Mouse (Mus musculus): ENCODE data around the gene Ppp1r2. TPM values are rescaled to one million over a fixed set of nuclear protein-coding genes. Genes with fewer than 3 reads are reported as not detected.
"Not testable (repeated sequence)": the region's sequence is repeated elsewhere in the genome, so short reads cannot be mapped to it uniquely, and the experiment has no call there.

Ppp1r2 gene
- 100 to 1,000 TPM; 108 to 126 (median 124) TPM for total RNA-seq (2022)

DNA sequence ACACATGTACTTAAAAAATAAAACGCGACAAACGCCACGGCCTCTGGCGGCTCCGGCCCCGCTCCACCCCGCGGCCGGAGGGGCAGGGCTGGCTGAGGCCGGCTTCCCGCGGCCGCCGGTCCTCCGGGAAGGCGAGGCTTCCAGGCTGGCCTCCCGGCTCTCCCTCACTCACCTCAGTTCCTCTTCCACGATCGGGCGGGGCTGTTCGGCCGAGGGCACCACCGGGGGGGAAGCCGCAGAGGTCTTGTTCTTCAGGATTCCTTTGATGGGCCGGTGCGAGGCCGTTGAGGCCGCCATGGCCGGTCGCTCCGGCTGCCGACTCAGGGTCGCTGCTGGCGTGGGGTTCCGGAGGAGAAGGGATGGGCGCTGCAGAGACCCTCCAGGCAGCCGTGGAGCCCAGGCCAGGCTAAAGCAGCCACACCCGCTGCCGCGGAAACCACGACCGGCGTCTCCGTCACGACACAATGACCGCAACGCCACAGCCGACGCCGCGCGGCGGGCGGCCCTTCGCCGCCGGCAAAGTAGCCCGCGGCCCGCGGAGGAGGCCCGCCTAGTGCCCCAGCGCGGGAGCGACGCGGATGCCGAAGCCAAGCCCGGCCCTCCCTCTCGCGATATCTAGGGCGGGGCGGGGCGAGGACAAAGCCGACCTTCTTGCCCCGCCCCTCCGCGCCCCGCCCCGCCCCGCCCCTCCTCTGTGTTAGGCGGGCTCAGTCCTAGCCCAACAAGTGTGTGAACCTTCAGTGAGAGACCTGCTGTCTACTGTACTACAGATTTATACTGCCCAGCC is at the start of gene Ppp1r2:
TSS of gene Ppp1r2 (minus strand) at position 604 of the 787 bp plus-strand sequence.
- DNase-seq (ENCODE audit: low spot score in 2 of 2): peak; percentile 76 to 77

DNA sequence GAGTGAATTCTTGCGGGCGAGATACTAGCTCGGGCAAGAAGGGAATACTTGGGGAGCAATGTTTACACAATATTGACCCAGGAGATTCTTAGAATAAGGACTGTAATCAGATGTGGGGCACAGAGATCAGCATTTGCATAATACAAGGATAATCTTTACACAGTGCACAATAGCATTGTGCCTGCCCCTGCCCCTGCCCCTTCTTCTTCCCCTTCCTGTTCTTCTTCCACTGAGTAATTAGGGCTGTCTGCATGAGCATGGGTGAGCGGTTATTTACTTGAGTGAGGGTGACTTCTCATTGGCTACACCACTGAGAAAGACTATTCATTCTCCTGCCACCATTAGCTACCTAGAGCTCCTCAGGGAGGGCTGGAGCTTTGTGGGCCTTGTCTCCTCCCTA is 46.4 kb upstream of the Ppp1r2 start:
- no peak for DNase-seq (ENCODE audit: low spot score in 2 of 2)

DNA sequence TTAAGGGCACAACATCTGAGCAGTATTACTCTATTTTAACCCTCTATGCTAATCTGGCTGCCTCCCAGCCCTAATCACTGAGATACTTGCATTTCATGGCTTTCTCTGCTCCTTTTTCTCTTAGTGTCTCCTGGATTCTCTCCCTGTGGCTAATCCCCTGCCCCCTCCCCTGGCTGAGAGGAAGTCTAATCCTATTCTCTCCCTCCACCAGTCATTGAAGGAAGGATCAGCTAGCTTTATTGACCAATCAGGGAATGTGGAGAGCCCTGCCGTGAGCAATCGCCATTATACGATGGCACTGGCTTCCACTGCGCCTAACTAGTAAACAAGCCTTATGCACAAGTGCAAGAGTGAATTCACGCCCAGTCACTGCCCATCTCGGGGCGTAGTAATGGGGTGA is 45.9 kb upstream of the Ppp1r2 start:
- DNase-seq (ENCODE audit: low spot score in 2 of 2): no peak

DNA sequence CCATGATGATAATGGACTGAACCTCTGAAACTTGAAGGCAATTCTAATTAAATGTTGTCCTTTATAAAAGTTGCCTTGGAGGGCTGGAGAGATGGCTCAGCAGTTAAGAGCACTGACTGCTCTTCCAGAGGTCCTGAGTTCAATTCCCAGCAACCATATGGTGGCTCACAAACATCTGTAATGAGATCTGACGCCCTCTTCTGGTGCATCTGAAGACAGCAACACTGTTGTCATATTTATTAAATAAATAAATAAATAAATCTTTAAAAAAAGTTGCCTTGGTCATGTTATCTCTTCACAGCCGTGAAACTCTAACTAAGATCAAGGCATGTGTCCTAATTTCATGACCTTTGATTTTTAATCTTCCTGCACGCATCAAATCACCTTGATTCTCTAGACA is 44.6 kb upstream of the Ppp1r2 start:
- not testable (repeated sequence) for DNase-seq (ENCODE audit: low spot score in 2 of 2)

DNA sequence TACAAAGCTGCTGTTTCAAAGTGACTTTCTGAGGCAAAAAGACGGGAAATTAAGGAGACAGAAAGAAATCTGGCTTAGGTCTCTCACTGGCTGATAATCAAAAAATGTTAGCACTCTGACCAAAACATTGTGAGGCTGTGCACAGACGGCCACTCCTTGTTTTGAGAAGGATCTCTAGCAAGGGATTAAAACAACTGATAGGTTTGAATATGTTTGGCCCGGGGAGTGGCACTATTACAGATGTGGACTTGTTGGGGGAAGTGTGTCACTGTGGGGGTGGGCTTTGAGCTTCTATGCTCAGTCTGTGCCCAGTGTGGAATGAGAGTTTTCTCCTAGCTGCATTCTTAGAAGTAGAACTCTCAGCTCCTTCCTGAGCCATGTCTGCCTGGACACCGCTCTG is 44.2 kb upstream of the Ppp1r2 start:
- DNase-seq (ENCODE audit: low spot score in 2 of 2): no peak

DNA sequence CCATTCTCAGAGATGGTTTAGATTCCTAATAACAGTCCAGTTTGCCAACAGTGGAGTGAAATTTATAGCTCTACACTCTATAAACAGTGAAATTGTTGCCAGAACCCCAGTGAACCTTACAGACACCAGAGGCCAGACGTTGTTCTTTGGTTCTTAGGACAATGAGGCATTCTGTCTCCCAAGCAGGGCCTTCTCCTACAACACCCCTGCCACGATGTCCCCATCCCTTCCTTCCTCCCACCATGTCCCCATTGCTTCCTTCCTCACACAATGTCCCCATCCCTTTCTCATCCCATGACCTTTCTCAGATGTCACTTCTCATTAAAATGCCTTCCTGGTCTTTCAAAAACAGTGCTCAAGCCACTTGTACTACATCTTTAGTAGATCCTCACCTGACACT is 43.3 kb upstream of the Ppp1r2 start:
- DNase-seq (ENCODE audit: low spot score in 2 of 2): no peak

DNA sequence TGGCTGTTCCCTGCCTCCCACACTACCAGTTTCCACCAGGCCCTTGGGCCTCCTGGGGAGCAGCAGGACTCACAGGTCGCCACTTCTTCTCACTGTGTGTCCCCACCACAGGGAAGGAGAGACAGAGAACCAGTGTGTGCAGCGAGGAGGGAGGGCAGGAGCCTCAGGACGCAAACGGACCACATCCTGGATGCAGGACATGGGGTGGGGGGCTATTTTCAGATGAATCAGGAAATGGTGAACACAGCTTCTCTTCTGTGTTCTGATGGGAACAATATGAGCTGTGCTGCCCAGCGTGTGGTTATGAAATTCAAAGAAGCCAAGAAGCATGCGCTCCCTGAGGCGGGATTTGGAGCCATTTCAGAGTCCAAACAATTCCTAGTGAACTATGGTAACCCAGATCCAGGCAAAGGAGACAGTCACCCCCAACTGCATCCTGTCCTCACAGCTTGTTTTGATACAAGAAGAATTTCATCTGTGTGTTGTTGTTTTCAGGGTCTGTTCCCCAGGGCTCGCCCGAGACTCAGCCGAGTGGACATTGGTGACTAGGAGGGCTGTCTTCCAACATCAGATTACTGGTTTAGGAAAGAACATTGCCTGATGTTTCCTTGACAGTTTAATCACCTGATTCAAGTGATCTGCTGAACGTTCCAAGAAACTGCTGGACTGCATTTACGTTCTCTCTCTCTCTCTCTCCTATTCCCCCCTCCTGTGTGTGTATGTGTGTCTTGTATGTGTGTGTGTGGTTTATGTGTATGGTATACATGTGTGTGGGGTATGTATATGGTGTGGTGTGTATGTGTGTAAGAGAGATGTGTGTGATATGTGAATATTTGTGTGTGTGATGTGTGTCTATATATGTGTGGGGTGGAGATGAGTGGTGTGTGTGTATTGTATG is 41.4 kb upstream of the Ppp1r2 start:
- DNase-seq (ENCODE audit: low spot score in 2 of 2): not testable (repeated sequence)

DNA sequence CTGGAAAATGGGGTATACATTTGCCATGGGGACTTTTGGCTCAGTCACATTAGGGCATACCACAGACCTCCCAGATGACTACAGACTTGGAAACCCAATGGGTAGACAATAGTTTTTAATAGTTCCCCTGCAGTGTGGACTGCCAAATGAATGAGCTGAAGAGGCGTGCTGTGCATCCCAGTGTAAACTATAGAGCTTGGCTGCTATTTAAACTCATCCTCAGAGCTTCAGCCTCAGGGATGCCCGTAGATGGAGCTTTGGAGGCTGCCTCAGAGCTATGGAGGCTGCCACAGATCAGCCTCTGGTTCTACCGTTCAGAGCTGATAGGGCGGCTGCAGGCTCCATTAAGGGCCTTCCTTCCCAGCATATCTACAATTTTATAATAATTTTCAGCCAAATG is 40.2 kb upstream of the Ppp1r2 start:
- DNase-seq (ENCODE audit: low spot score in 2 of 2): no peak

DNA sequence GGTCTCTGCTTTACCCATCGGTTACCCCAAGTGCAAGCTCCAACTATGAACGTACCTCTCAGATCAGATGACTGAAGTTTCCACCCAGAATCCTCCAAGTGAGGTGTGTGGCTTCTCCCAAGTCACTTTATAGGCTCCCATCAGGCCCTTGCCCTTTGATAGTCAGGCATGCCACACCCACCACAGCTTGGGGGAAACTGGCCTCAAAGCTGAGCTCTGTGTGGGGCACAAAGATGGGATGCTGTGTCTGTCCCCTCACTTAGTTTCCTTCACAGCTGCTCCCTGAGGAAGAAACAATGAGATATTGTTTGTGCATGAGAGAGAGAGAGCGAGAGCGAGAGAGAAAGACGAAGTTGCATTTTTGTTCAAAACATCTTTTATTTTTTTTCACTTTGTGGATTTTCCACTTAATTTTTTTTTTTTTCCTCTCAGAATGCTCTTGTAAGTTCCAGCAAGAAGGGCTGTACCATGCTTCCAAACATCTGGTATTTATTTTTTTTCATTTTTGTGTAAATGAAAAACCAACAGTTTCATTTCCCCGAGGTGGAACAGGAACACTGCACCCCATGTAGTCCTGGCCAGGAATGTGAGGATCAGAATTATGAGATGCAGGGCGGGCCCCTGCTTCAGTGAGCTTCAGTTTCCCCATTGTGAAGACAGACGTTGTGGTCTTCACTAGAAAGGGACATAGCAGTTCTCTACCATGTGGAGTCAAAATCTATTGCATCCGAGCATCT is 39.6 kb upstream of the Ppp1r2 start, which contains the start of gene Apod:
TSS of gene Apod (minus strand) at position 312 of the 737 bp plus-strand sequence.
- DNase-seq (ENCODE audit: low spot score in 2 of 2): peak in 1 of 2 experiments; percentile 36

DNA sequence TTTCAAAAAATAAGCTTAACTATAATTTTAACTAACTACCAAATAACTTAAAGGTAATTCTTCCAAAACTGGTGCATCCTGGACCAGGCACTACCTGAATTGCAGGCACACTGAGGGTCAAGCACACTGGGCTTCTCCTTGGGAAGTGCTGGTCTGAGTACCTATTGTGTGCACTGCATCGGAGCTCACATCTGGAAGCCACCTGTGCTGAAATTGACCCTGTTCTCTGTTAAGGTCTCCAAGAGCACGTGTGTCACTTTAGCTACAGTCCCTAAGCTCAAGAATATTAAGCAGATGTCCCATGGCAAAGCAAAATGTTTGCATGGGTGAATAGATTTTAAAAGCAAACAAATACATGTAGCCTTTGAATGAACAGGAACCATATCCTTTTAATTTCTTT is 38.5 kb upstream of the Ppp1r2 start:
- DNase-seq (ENCODE audit: low spot score in 2 of 2): no peak

DNA sequence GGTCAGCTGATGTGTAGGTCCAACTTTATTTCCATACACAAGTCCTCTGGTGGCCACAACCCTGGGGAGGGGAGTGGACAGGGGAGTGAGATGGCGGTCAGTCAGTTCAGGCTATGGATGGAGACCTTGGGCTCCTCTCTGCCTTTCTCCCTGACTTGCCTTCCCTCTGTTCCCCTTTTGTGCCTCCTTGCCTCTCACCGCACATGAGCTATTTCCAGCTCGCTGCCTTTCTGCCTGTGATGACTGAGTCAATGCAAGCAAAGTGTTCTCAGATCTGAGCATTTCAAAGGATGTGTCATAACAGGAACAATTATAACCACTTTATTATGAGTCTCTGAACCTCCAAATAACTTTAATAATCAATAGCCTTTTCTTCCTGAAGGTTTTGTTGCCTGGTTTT is 37.2 kb upstream of the Ppp1r2 start:
- peak in 1 of 2 experiments; percentile 42 for DNase-seq (ENCODE audit: low spot score in 2 of 2)

DNA sequence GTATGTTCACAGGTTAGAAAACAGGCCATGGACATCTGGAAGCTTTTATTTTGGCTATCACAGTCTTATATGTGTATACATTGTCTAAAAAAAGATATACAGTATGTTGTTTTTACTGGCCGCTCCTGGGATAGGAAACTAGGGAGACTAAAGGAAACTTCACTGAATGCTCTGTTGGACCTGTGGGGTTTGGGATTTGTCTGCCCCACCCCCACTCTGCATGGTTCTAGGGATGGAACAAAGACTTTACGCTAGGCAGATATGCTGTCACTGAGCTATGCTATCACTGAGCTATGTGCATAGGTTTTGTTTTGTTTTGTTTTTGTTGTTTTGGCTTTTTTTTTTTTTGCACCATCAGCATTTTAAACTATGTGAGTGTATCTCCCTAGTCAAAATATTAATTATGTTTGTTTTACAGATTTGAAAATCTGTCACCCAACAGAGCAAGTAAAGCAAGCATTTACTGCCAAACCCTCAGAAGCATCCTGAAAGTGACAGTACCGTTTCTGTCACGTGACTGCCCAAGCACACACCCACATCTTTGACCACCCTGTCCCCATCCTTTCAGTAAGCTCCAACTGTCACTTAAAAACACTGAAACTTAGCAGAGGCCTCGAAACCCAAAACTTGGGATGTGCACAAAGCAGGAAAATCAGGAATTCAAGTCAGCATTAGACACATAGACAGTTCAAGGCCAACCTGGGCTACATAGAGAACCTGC is 30.3 kb upstream of the Ppp1r2 start:
- DNase-seq (ENCODE audit: low spot score in 2 of 2): no peak

DNA sequence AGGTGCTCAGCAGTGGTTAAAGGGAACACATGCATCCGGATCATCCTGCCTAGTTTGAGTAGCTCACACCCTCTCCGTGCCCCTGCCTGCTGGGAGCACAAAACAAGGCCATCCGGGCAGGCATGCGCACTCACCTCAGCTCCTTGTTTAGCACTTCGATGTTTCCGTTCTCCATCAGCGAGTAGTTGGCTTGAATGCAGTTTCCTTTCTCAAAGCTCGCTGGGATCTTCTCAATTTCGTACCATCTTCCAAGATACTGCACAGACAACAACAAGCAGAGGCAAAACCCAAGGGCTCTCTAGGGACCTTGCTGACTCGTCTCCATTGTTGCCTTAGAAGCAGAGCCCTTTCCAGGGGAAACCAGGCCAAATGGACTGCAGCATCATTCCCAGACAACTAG is 28.2 kb upstream of the Ppp1r2 start:
- no peak for DNase-seq (ENCODE audit: low spot score in 2 of 2)

DNA sequence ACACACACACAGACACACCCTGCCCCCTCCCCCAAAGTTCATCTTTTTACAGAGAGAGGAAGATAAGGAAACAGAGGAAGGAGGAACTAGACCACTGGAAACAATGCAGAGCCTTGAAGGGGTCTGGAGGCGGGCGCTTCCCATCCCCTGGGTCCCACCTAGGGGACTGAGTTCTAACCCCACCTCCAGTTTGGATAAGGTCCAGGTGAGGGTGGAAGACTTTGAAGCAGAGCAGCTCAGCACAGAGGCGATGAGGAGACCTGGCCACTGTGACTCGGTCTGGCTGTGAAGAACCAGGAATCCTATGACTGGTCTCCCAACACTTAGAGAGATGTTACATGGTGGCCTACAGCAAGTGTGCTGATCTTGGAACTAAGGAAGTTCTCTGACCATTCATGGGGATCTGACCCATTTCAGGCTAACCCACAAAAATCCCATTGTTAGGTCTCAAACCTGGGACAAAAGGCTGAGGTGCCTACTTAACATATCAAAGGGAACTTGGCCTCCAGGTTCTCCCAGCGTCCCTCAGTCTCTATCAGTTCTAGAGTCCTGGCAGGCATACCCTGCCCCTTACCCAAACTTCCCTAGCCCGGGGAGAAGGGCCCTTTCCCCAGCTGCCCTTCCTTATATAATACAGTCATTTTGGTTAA is 25.9 kb upstream of the Ppp1r2 start:
- DNase-seq (ENCODE audit: low spot score in 2 of 2): no peak

DNA sequence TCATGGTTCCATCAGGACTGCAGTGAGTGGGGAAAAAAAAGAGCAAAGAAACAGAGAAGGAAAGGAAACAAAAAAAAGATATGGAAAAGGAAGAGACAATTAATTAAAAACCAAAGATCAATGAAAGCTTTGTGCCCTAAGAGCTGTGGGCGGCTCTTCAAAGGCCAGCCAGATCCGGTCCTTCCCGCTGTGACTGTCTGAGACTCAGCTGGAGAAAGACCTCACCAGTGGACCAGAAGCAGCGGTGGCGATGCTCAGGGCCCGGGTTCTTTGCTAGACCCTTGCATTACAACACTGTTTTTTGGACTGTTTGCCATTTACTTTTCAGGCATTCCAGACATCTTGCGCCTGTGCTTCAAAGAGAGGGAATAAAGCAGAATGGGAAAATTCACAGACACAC is 25.4 kb upstream of the Ppp1r2 start:
- no peak for DNase-seq (ENCODE audit: low spot score in 2 of 2)

DNA sequence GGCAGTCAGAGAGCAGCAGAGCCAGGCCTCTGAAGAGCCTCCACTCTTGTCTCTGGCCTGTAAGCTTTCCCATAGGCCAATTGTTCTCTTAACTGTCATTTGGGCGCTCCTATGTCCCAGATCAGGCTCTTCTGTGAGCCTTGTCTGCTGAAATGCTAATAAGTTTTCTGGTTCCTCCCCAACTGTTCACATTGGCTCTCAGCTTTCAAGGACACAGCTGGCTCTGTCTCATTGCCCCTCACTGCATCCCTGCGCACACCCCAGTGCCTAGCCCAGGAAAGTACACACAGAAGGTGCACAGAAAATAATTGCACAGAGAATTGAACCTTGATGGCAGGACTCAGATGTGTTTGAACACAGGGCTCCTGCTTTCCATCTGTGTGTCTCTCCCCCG is 24.9 kb upstream of the Ppp1r2 start:
- no peak for DNase-seq (ENCODE audit: low spot score in 2 of 2)

DNA sequence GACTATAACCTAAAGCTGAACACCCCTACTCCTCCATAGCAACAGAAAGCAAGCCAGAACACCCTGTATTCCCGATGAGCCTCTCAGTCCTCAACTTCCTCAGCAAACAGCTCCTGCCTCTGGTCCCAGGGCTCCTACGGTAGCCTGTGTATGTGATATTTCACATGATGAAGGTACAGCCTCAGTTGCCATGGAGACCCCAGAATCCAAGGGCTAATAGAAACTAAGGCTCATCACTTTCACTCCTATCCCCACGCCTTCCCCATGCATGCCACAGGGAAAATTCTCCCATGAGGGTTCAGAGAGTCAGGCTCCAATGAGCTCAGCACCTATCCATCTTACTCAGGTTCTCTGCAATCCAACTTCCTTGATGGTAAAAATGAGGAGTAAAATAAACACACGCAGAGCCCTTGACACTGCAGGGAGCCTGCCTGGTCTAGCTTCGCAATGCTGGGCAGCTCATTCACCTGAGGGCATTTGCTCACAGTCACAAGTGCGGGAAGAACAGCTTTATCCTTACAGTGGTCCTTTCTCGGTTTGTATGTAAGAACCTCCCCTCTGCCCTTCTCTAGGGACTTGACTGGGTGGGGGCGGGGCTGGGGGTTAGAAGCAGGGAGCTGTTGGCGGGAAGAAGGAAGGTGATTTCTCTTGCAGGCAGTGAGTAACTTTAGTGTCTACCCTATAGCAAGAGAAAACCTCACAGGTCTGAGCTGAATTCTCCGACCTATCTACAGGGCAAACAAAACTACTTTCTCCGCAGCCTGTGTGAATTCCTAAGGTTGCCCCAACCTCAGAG is 24.3 kb upstream of the Ppp1r2 start:
- no peak for DNase-seq (ENCODE audit: low spot score in 2 of 2)

DNA sequence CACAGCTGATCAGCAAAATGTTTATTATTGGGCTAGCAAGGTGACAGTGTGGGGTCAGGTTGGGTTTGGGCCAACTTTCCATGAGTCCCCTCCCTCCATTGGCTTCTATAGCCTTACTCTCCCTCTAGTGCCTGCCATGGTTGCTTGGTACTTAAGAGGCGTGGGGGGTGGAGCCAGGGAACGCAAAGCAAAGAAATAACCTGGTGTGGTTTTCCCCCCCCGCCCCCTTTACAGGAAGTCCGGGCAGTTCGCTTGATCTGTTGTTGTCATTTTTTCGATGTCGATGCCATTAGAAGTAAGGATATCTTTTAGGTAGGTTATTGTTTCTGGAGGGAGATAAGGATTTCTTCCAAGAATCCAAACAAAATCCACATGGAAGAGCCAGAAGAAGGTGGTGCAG is 22.0 kb upstream of the Ppp1r2 start:
- no peak for DNase-seq (ENCODE audit: low spot score in 2 of 2)

DNA sequence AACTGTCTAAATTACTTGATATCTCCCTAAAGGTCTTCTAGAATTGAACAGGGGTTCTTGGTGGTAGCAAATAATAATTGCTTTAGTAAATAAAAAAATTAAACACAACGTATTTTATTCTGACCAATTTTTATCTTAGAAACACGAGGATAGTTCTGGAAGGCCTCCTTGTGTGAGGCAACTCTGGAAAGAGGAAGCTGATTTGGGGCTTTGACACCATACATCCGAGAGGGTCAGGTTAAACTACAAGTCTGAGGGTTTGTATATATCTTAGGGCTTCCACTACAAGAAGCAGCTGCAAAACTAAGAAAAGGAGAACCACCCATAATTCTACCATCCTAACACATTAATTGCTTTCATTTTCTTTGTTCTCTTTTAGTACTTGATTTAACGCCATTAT is 18.7 kb upstream of the Ppp1r2 start:
- no peak for DNase-seq (ENCODE audit: low spot score in 2 of 2)
